Mouse (Mus musculus) thymus, adult 18-20 months (tissue): ENCODE results near the gene Rtn4rl1.

ENCODE experiments used
- DNase-seq, 2 experiments: peaks; one replicate each; pipeline ENCODE4 v3.0.0; 2022; ENCODE audit warnings: mixed read lengths in 2 of 2

Rtn4rl1 gene

DNA sequence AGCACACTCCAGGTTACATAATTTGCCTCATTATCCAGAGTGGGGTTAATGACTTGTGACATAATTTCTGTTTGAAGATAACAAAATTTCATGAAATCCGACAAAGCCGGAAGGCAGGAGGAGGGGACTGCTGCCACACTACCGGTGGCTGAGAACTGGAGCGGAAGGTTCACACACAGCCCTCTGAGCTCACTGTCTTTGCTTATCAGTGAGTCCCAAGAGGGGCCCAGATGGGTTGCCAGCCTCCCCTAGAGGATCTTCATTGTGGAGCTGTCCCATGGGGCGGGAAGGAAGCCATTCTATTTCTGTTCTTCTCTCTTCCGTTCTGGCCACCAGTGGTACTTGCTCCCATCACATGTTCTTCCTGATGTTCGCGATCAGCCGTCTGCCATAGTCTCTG is 107.4 kb downstream of the Rtn4rl1 start:
- DNase-seq = no peak

DNA sequence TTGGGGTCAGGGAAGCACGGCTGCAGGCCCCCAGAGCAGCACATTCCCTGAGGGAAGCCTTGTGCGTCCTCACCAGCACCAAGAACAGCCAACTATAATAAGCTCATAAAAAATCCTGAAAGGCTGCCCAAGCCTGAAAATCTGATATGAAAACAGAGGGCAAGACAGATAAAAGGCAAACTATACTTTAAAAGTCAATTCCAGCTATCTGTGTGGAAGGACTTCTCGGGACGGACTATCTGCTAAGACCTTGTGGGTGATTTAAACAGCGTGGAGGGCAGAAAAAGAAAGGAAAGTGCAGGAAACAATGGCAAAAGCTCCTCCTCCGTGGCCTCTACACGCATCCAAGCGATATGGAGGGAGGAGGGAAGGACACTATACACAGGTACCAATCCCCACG is 111.2 kb downstream of the Rtn4rl1 start:
- no peak for DNase-seq

GRCm38 (mm10) chr11:75308650-75309049 is 115.1 kb downstream of the Rtn4rl1 start:
- no peak for DNase-seq

GRCm38 (mm10) chr11:75310813-75311212 is 117.2 kb downstream of the Rtn4rl1 start:
- DNase-seq = no peak

- no peak for DNase-seq
Observed at GRCm38 (mm10) chr11:75311751-75312150, 118.2 kb downstream of the Rtn4rl1 start.

GRCm38 (mm10) chr11:75313834-75314233 is 120.3 kb downstream of the Rtn4rl1 start:
- DNase-seq = no peak
